Mouse (Mus musculus) neutrophil, adult 83 days (primary cell): ENCODE results near the gene Egf. TPM values are rescaled to one million over a fixed set of nuclear protein-coding genes. Genes with fewer than 3 reads are reported as not detected.

ENCODE experiments used
- total RNA-seq, 2 experiments: library from RNA; stranded (reverse); gene quantifications; one replicate each; pipeline ENCODE4 v1.2.4; 2023

Egf gene
- under 1 TPM; 0.33 to 0.96 TPM for total RNA-seq

GRCm38 (mm10) chr3:129754650-129755604, at the start of gene Egf:
TSS of gene Egf (minus strand) at chr3:129755316.

GRCm38 (mm10) chr3:129803765-129804164, 48.6 kb upstream of the Egf start, which contains the start of gene Lrit3:
TSS of gene Lrit3 (minus strand) at chr3:129804030.

Other genes starting within 250 kb of the Egf start
- 1 to 10 TPM; 4.5 to 5.4 TPM for gene Elovl6, start 223.0 kb downstream of the Egf start, total RNA-seq
- not detected for gene Lrit3, start 48.7 kb upstream of the Egf start, total RNA-seq
- under 1 TPM in 1 of 2 experiments, not detected in 1; 0.22 TPM for gene Rrh, start 67.3 kb upstream of the Egf start, total RNA-seq
- 10 to 100 TPM; 24.3 to 27.6 TPM for gene Gar1, start 76.1 kb upstream of the Egf start, total RNA-seq
- not detected for gene Cfi, start 80.6 kb upstream of the Egf start, total RNA-seq
- 10 to 100 TPM in 1 of 2 experiments, 1 to 10 TPM in 1; 9.8 to 10.6 TPM for gene Pla2g12a, start 123.3 kb upstream of the Egf start, total RNA-seq
- gene Casp6, start 146.1 kb upstream of the Egf start, total RNA-seq: 10 to 100 TPM in 1 of 2 experiments, 1 to 10 TPM in 1; 9.2 to 10.1 TPM
- gene Mcub, start 214.9 kb upstream of the Egf start, total RNA-seq: 10 to 100 TPM; 30.8 to 32.2 TPM